14 mouse cellular contexts compared by ENCODE assay signal in genomic region chr15:92112455-92112854, GRCm38 (mm10).
DNase-seq lines count a peak whose midpoint lies in the region; ATAC-seq lines count a peak whose summit lies in the region.
"Had no signal": no experiment of that assay in that cellular context is flagged by ENCODE, and none has a peak within 500 bp of the region (broad histone marks: within the 10 kb centered on the region; RNA-seq: fewer than 3 reads in every experiment).

No protein-coding gene starts in this region.

- no peak overlapping the region for H3K4me3 ChIP-seq in kidney, embryonic 15.5 days (replicated peaks)
- no peak overlapping the region for H3K4me3 ChIP-seq in forebrain, embryonic 11.5 days (ENCODE audit: low read depth, low read length)
- H3K4me3 ChIP-seq: liver, embryonic 15.5 days; megakaryocyte, embryonic 14.5 days; myocyte had no signal

- H3K36me3 ChIP-seq in kidney, embryonic 15.5 days = no peaks in the 10 kb centered on the region
- no peaks in the 10 kb centered on the region for H3K36me3 ChIP-seq in forebrain, embryonic 11.5 days (ENCODE audit: control insufficient read depth, insufficient read depth, low read length)
- H3K36me3 ChIP-seq: liver, embryonic 15.5 days had no signal

- H3K27ac ChIP-seq in kidney, embryonic 15.5 days = no peak overlapping the region
- H3K27ac ChIP-seq in forebrain, embryonic 11.5 days (ENCODE audit: low read depth, low read length) = no peak overlapping the region
- H3K27ac ChIP-seq: liver, embryonic 15.5 days had no signal

- DNase-seq in adrenal gland, postnatal 14 days = peak; percentile 43
- no peak for DNase-seq in adrenal gland, postnatal 4 days (ENCODE audit: low spot score in 2 of 2)
- peak; percentile 8 for DNase-seq in kidney, postnatal 10 days
- peak; percentile 16 to 22 for DNase-seq in right cerebral cortex, postnatal 36 days (ENCODE audit: low spot score in 2 of 2)
- DNase-seq in right cerebral cortex, adult 2 months (ENCODE audit: low spot score in 2 of 2) = no peak
- peak; percentile 5 for DNase-seq in skeletal muscle tissue, adult 2 months (ENCODE audit: low read depth, low spot score)
- no peak for DNase-seq in forebrain, embryonic 11.5 days (ENCODE audit: low spot score)
- DNase-seq: heart, adult 18-20 months; heart, postnatal 36 days; kidney, adult 18-20 months had no signal

- H3K4me2 ChIP-seq in kidney, embryonic 15.5 days = no peak overlapping the region
- H3K4me2 ChIP-seq in forebrain, embryonic 11.5 days (ENCODE audit: low read depth, low read length, severe bottlenecking) = no peak overlapping the region
- H3K4me2 ChIP-seq: liver, embryonic 15.5 days had no signal

- ATAC-seq in kidney, embryonic 15.5 days (replicated peaks; ENCODE audit: low FRiP score) = no peak
- ATAC-seq in forebrain, embryonic 11.5 days (replicated peaks; ENCODE audit: low FRiP score) = no peak

- no peak overlapping the region for H3K9ac ChIP-seq in kidney, embryonic 15.5 days
- H3K9ac ChIP-seq in forebrain, embryonic 11.5 days (ENCODE audit: low read length) = no peak overlapping the region
- H3K9ac ChIP-seq: liver, embryonic 15.5 days had no signal

- no peaks in the 10 kb centered on the region for H3K27me3 ChIP-seq in kidney, embryonic 15.5 days
- no peaks in the 10 kb centered on the region for H3K27me3 ChIP-seq in forebrain, embryonic 11.5 days (ENCODE audit: control insufficient read depth, insufficient read depth, low read length)
- H3K27me3 ChIP-seq: liver, embryonic 15.5 days; megakaryocyte, embryonic 14.5 days had no signal

- H3K4me1 ChIP-seq in kidney, embryonic 15.5 days = no peaks in the 10 kb centered on the region
- no peaks in the 10 kb centered on the region for H3K4me1 ChIP-seq in forebrain, embryonic 11.5 days (replicated peaks; ENCODE audit: control insufficient read depth, insufficient read depth, low read length)
- H3K4me1 ChIP-seq: liver, embryonic 15.5 days; megakaryocyte, embryonic 14.5 days had no signal

- no peaks in the 10 kb centered on the region for H3K9me3 ChIP-seq in kidney, embryonic 15.5 days (replicated peaks)
- H3K9me3 ChIP-seq in forebrain, embryonic 11.5 days (ENCODE audit: control insufficient read depth, low read length) = no peaks in the 10 kb centered on the region
- H3K9me3 ChIP-seq: liver, embryonic 15.5 days had no signal

Comparison
In these comparisons a context has a peak if more than half of its experiments do, and no peak if none do; other contexts are left out.
1. DNase-seq: peak in adrenal gland, postnatal 14 days (single experiment), kidney, postnatal 10 days (single experiment), right cerebral cortex, postnatal 36 days (2 of 2) and skeletal muscle tissue, adult 2 months (single experiment); none in adrenal gland, postnatal 4 days (0 of 2), right cerebral cortex, adult 2 months (0 of 2) and forebrain, embryonic 11.5 days (single experiment).